ENCODE assay signal across 20 mouse cellular contexts in the genomic region with DNA sequence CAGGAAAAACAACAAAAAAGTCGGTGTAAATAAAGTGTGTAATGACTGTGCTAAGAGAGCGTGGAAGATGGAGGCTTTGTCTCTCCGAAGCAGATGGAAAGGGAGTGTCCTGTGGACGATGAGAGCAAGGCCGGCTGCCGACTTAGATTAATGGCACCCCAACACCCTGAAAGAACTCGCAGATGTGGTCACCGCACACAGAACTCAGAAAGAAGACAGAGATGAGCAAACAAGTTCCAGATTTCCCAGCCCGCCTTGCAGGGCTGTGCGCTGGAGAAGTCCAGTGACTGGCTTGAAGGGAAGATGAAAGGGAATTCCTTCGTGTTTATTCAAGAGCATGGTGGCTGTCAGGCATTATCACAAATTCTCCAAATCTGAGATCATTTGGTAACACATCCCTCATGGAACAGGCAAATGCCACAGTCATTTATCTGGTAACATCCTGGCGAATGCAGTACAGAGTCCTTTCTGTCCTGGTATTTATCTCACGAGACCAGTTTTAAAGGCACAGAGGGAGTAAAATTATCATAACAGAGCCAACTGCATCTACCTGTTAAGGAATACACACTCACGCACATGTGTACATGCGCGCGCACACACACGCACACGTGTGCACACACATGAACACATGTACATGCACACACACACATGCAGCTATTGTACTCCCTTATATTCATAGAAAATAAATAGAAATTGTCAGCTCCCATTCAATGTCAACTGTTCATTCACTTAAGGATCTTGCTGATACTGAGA.
DNase-seq lines count a peak whose midpoint lies in the region; ATAC-seq lines count a peak whose summit lies in the region.
"Had no signal": no experiment of that assay in that cellular context is flagged by ENCODE, and none has a peak within 500 bp of the region (broad histone marks: within the 10 kb centered on the region; RNA-seq: fewer than 3 reads in every experiment).

No protein-coding gene starts in this region.

- no peaks in the 10 kb centered on the region for H3K9me3 ChIP-seq in hindbrain, embryonic 16.5 days (ENCODE audit: control insufficient read depth, low read length)
- H3K9me3 ChIP-seq: forebrain, embryonic 15.5 days; midbrain, embryonic 15.5 days had no signal

- no peaks in the 10 kb centered on the region for H3K4me1 ChIP-seq in hindbrain, embryonic 16.5 days (ENCODE audit: control insufficient read depth, insufficient read depth, low read depth, low read length)
- H3K4me1 ChIP-seq: forebrain, embryonic 15.5 days; midbrain, embryonic 15.5 days had no signal

- H3K4me2 ChIP-seq in hindbrain, embryonic 16.5 days (ENCODE audit: low read length), result 0 out of 2 replicates have a peak overlapping the region, but pooled peaks have one; percentile 18
- H3K4me2 ChIP-seq: forebrain, embryonic 15.5 days; midbrain, embryonic 15.5 days had no signal

- no peak overlapping the region for H3K9ac ChIP-seq in hindbrain, embryonic 16.5 days (ENCODE audit: low read depth, low read length)
- H3K9ac ChIP-seq: forebrain, embryonic 15.5 days; midbrain, embryonic 15.5 days had no signal

- H3K36me3 ChIP-seq in hindbrain, embryonic 16.5 days (ENCODE audit: control insufficient read depth, insufficient read depth, low read length), result no peaks in the 10 kb centered on the region
- H3K36me3 ChIP-seq: forebrain, embryonic 15.5 days; midbrain, embryonic 15.5 days had no signal

- H3K4me3 ChIP-seq in hindbrain, embryonic 16.5 days (ENCODE audit: low read length), result no peak overlapping the region
- H3K4me3 ChIP-seq: erythroblast, embryonic 14.5 days; forebrain, embryonic 15.5 days; heart, adult 2 months; midbrain, embryonic 15.5 days had no signal

- H3K27ac ChIP-seq in hindbrain, embryonic 16.5 days (ENCODE audit: low read depth, low read length), result no peak overlapping the region
- H3K27ac ChIP-seq: forebrain, embryonic 15.5 days; heart, adult 2 months; midbrain, embryonic 15.5 days had no signal

- WGBS in hindbrain, embryonic 16.5 days, result 58% methylated on average over 19 of the region's 19 CpGs

- ATAC-seq in hindbrain, embryonic 16.5 days, result no peak
- no peak for ATAC-seq in megakaryocyte, adult 5-6 weeks (ENCODE audit: poor library complexity, severe bottlenecking)
- ATAC-seq: forebrain, embryonic 15.5 days; midbrain, embryonic 15.5 days had no signal

- peak; percentile 52 to 61 for DNase-seq in adrenal gland, adult (ENCODE audit: inconsistent age in 2 of 2, low spot score in 1 of 2)
- DNase-seq in adrenal gland, adult 18-20 months (ENCODE audit: low spot score in 2 of 2), result no peak
- DNase-seq in 3T3-L1 (ENCODE audit: low read depth, low spot score), result peak; percentile 31
- peak; percentile 19 to 45 for DNase-seq in adrenal gland, postnatal 36 days
- no peak for DNase-seq in T-cell, adult 2 months (ENCODE audit: low spot score)
- no peak for DNase-seq in gastrocnemius, adult 8-10 months (ENCODE audit: low spot score in 2 of 2)
- DNase-seq: cerebellum, adult 11 months; heart, adult 2 months; heart, postnatal 14 days; kidney, adult 11 months; kidney, postnatal 4 days; liver; lung, adult 2 months; thymus, postnatal 14 days had no signal

- H3K27me3 ChIP-seq in hindbrain, embryonic 16.5 days (replicated peaks; ENCODE audit: control insufficient read depth, insufficient read depth, low read length), result no peaks in the 10 kb centered on the region
- H3K27me3 ChIP-seq: CH12.LX; forebrain, embryonic 15.5 days; midbrain, embryonic 15.5 days had no signal

Comparison
In these comparisons a context has a peak if more than half of its experiments do, and no peak if none do; other contexts are left out.
1. DNase-seq: peak in adrenal gland, adult (2 of 2), 3T3-L1 (single experiment) and adrenal gland, postnatal 36 days (2 of 2); none in adrenal gland, adult 18-20 months (0 of 2), T-cell, adult 2 months (single experiment) and gastrocnemius, adult 8-10 months (0 of 2).